Mouse (Mus musculus) forebrain, embryonic 14.5 days (tissue): ENCODE results near the gene Il1b. TPM values are rescaled to one million over a fixed set of nuclear protein-coding genes. Genes with fewer than 3 reads are reported as not detected.

Experiments
- ATAC-seq: fragments of 200-750 bp; cut with Nextera tagmentation; 2 replicates; pipeline ENCODE4 v1.8.0; 2017; ENCODE audit warnings: mild to moderate bottlenecking, moderate library complexity
- DNase-seq: peaks from one replicate; pipeline ENCODE4 v3.0.0-alpha.2; 2015; ENCODE audit warnings: low spot score
- H3K27ac ChIP-seq: fragments of 300-500 bp; sonication (generic); 2 replicates; pipeline ENCODE4 v1.5.1; 2014; ENCODE audit warnings: low read depth, mild to moderate bottlenecking, control low read depth, low read length, moderate library complexity
- H3K27me3 ChIP-seq: fragments of 300-500 bp; sonication (generic); replicated peaks from 2 replicates; pipeline ENCODE4 v1.6.1; 2014; ENCODE audit warnings: low read length, control low read depth, mixed read lengths; ENCODE audit not compliant: control insufficient read depth, insufficient read depth
- H3K36me3 ChIP-seq: fragments of 300-500 bp; sonication (generic); 2 replicates; pipeline ENCODE4 v1.6.1; 2014; ENCODE audit warnings: low read length, control low read depth; ENCODE audit not compliant: control insufficient read depth, insufficient read depth
- H3K4me1 ChIP-seq: fragments of 300-500 bp; sonication (generic); 2 replicates; pipeline ENCODE4 v1.6.1; 2014; ENCODE audit warnings: antibody characterized with exemption, low read length, control low read depth; ENCODE audit not compliant: control insufficient read depth, insufficient read depth
- H3K4me2 ChIP-seq: fragments of 300-500 bp; sonication (generic); 2 replicates; pipeline ENCODE4 v1.6.1; 2014; ENCODE audit warnings: mild to moderate bottlenecking, control low read depth, low read length
- H3K4me3 ChIP-seq: fragments of 300-500 bp; sonication (generic); 2 replicates; pipeline ENCODE4 v1.5.1; 2014; ENCODE audit warnings: low read depth, low read length, control low read depth
- H3K9ac ChIP-seq: fragments of 300-500 bp; sonication (generic); 2 replicates; pipeline ENCODE4 v1.6.1; 2014; ENCODE audit warnings: mild to moderate bottlenecking, low read length, control low read depth, moderate library complexity
- H3K9me3 ChIP-seq: fragments of 300-500 bp; sonication (generic); replicated peaks from 2 replicates; pipeline ENCODE4 v1.6.1; 2016; ENCODE audit warnings: low read length, control low read depth, mixed read lengths; ENCODE audit not compliant: control insufficient read depth
- WGBS: fragments of 180-500 bp; shearing (Covaris S2); extraction: QIAGEN DNeasy Blood & Tissue Kit; methylation state at CpG from one replicate; pipeline ENCODE4 v1.1.7; 2014; 5-methylcytosine and 5-hydroxymethylcytosine counted together
- polyA plus RNA-seq: library from polyadenylated mRNA; unstranded; fragments of >200 nt; fragmentation: Nextera tagmentation; extraction: Ambion mirVana; gene quantifications from 2 replicates; pipeline ENCODE4 v1.2.1, GENCODE M21; 2014

Il1b gene
- polyA plus RNA-seq, 1 experiment from 2014 or later: not detected

GRCm38 (mm10) chr2:129403786-129404185 lies 32.8 kb upstream of the Il1b start:
- Histone ChIP-seq H3K27me3 (no peaks in the 10 kb centered on the region), H3K9ac (no peak overlapping the region), H3K4me2 (no peak overlapping the region), H3K36me3 (no peaks in the 10 kb centered on the region), H3K9me3 (no peaks in the 10 kb centered on the region), H3K4me3 (no peak overlapping the region), H3K4me1 (no peaks in the 10 kb centered on the region), H3K27ac (no peak overlapping the region)
- DNase-seq: no peak
- ATAC-seq: no peak
- 90% methylated on average over 2 of the region's 2 CpGs for WGBS

- H3K4me1 ChIP-seq: no peaks in the 10 kb centered on the region
- ATAC-seq (no peak), DNase-seq (no peak)
- no peaks in the 10 kb centered on the region for H3K9me3 ChIP-seq
- H3K4me3 ChIP-seq: no peak overlapping the region
- H3K36me3 ChIP-seq: no peaks in the 10 kb centered on the region
- H3K4me2 ChIP-seq: no peak overlapping the region
- no peaks in the 10 kb centered on the region for H3K27me3 ChIP-seq
- 88% methylated on average over 3 of the region's 3 CpGs for WGBS
- no peak overlapping the region for H3K27ac ChIP-seq
- no peak overlapping the region for H3K9ac ChIP-seq
These were observed 31.4 kb upstream of the Il1b start for GRCm38 (mm10) chr2:129402330-129402729.

- H3K27me3 ChIP-seq: no peaks in the 10 kb centered on the region
- no peak overlapping the region for H3K4me2 ChIP-seq
- H3K36me3 ChIP-seq: no peaks in the 10 kb centered on the region
- H3K4me3 ChIP-seq: no peak overlapping the region
- no peak overlapping the region for H3K27ac ChIP-seq
- ATAC-seq (no peak), DNase-seq (no peak)
- WGBS: 88% methylated on average over 5 of the region's 5 CpGs
- H3K9ac ChIP-seq: no peak overlapping the region
- no peaks in the 10 kb centered on the region for H3K9me3 ChIP-seq
- no peaks in the 10 kb centered on the region for H3K4me1 ChIP-seq
These were observed 30.9 kb upstream of the Il1b start for GRCm38 (mm10) chr2:129401803-129402202.

- no peak for ATAC-seq
These were observed 27.2 kb upstream of the Il1b start for GRCm38 (mm10) chr2:129398176-129398575.

GRCm38 (mm10) chr2:129393524-129393923 lies 22.6 kb upstream of the Il1b start:
- Histone ChIP-seq H3K36me3 (no peaks in the 10 kb centered on the region), H3K4me3 (no peak overlapping the region), H3K4me1 (no peaks in the 10 kb centered on the region), H3K27ac (no peak overlapping the region), H3K9me3 (no peaks in the 10 kb centered on the region), H3K27me3 (no peaks in the 10 kb centered on the region), H3K9ac (no peak overlapping the region), H3K4me2 (no peak overlapping the region)
- ATAC-seq (no peak), DNase-seq (peak; percentile 11)
- 34% methylated on average over 6 of the region's 6 CpGs for WGBS

More at GRCm38 (mm10) chr2:129398176-129398575, 27.2 kb upstream of the Il1b start:
- Histone ChIP-seq H3K9ac (no peak overlapping the region), H3K27ac (no peak overlapping the region), H3K36me3 (no peaks in the 10 kb centered on the region), H3K4me2 (no peak overlapping the region), H3K9me3 (no peaks in the 10 kb centered on the region), H3K27me3 (no peaks in the 10 kb centered on the region), H3K4me1 (no peaks in the 10 kb centered on the region), H3K4me3 (no peak overlapping the region)
- DNase-seq: no peak
- WGBS: 78% methylated on average over 3 of the region's 3 CpGs

- no peak overlapping the region for H3K27ac ChIP-seq
- no peaks in the 10 kb centered on the region for H3K27me3 ChIP-seq
- no peaks in the 10 kb centered on the region for H3K36me3 ChIP-seq
- no peaks in the 10 kb centered on the region for H3K4me1 ChIP-seq
- DNase-seq (no peak), ATAC-seq (no peak)
- H3K9me3 ChIP-seq: no peaks in the 10 kb centered on the region
- H3K4me3 ChIP-seq: no peak overlapping the region
- 91% methylated on average over 5 of the region's 5 CpGs for WGBS
- H3K4me2 ChIP-seq: no peak overlapping the region
- no peak overlapping the region for H3K9ac ChIP-seq
These were observed 19.2 kb upstream of the Il1b start for GRCm38 (mm10) chr2:129390161-129390560.

GRCm38 (mm10) chr2:129389323-129389722 lies 18.4 kb upstream of the Il1b start:
- Histone ChIP-seq H3K27me3 (no peaks in the 10 kb centered on the region), H3K27ac (no peak overlapping the region), H3K4me3 (no peak overlapping the region), H3K9ac (no peak overlapping the region), H3K4me2 (no peak overlapping the region), H3K36me3 (no peaks in the 10 kb centered on the region), H3K9me3 (no peaks in the 10 kb centered on the region), H3K4me1 (no peaks in the 10 kb centered on the region)
- DNase-seq: no peak
- no peak for ATAC-seq
- 69% methylated on average over 2 of the region's 2 CpGs for WGBS

- Histone ChIP-seq H3K9me3 (no peaks in the 10 kb centered on the region), H3K9ac (no peak overlapping the region), H3K4me2 (no peak overlapping the region), H3K27ac (no peak overlapping the region), H3K27me3 (no peaks in the 10 kb centered on the region), H3K36me3 (no peaks in the 10 kb centered on the region), H3K4me3 (no peak overlapping the region), H3K4me1 (no peaks in the 10 kb centered on the region)
- WGBS: 89% methylated on average over 3 of the region's 3 CpGs
- ATAC-seq (no peak), DNase-seq (no peak)
These were observed 14.4 kb upstream of the Il1b start for GRCm38 (mm10) chr2:129385331-129385730.

- H3K9ac ChIP-seq: no peak overlapping the region
- H3K9me3 ChIP-seq: no peaks in the 10 kb centered on the region
- 86% methylated on average over 8 of the region's 8 CpGs for WGBS
- no peaks in the 10 kb centered on the region for H3K4me1 ChIP-seq
- H3K27ac ChIP-seq: no peak overlapping the region
- DNase-seq: no peak
- no peak for ATAC-seq
- H3K36me3 ChIP-seq: no peaks in the 10 kb centered on the region
- H3K4me2 ChIP-seq: no peak overlapping the region
- no peaks in the 10 kb centered on the region for H3K27me3 ChIP-seq
- H3K4me3 ChIP-seq: no peak overlapping the region
These were observed 13.3 kb upstream of the Il1b start for GRCm38 (mm10) chr2:129384272-129384660.
